Mouse (Mus musculus) heart, embryonic 16.5 days (tissue): ENCODE measurements around the gene Pls1. TPM values are rescaled to one million over a fixed set of nuclear protein-coding genes. Genes with fewer than 3 reads are reported as not detected.
A peak's percentile ranks its signal among the peaks of the same experiment; 100 is the strongest.

Experiments used
- ATAC-seq: fragments of 200-750 bp; cut with Nextera tagmentation; replicated peaks from 2 replicates; pipeline ENCODE4 v1.8.0; 2017; ENCODE audit warnings: moderate number of reproducible peaks; ENCODE audit not compliant: insufficient read depth, low FRiP score; ENCODE audit errors: extremely low read depth
- H3K27ac ChIP-seq: fragments of 300-500 bp; sonication (generic); 2 replicates; pipeline ENCODE4 v1.5.1; 2014; ENCODE audit warnings: mild to moderate bottlenecking, low read length, control low read depth, moderate library complexity
- H3K27me3 ChIP-seq: fragments of 300-500 bp; sonication (generic); 2 replicates; pipeline ENCODE4 v1.6.1; 2014; ENCODE audit warnings: low read length, mixed read lengths; ENCODE audit not compliant: control insufficient read depth, insufficient read depth
- H3K36me3 ChIP-seq: fragments of 300-500 bp; sonication (generic); 2 replicates; pipeline ENCODE4 v1.6.1; 2014; ENCODE audit not compliant: control insufficient read depth, insufficient read depth
- H3K4me1 ChIP-seq: fragments of 300-500 bp; sonication (generic); 2 replicates; pipeline ENCODE4 v1.6.1; 2014; ENCODE audit warnings: low read length, mixed read lengths; ENCODE audit not compliant: control insufficient read depth, insufficient read depth
- H3K4me2 ChIP-seq: fragments of 300-500 bp; sonication (generic); 2 replicates; pipeline ENCODE4 v1.6.1; 2014; ENCODE audit warnings: low read depth, mild to moderate bottlenecking, control low read depth, low read length
- H3K4me3 ChIP-seq: fragments of 300-500 bp; sonication (generic); 2 replicates; pipeline ENCODE4 v1.5.1; 2014; ENCODE audit warnings: mild to moderate bottlenecking, control low read depth, low read length
- H3K9ac ChIP-seq: fragments of 300-500 bp; sonication (generic); 2 replicates; pipeline ENCODE4 v1.6.1; 2014; ENCODE audit warnings: low read length, control low read depth
- H3K9me3 ChIP-seq: fragments of 300-500 bp; sonication (generic); replicated peaks from 2 replicates; pipeline ENCODE4 v1.6.1; 2016; ENCODE audit warnings: low read length; ENCODE audit not compliant: control insufficient read depth
- WGBS: fragments of 180-500 bp; shearing (Covaris S2); extraction: QIAGEN DNeasy Blood & Tissue Kit; methylation state at CpG from one replicate; pipeline ENCODE4 v1.1.7; 2014; 5-methylcytosine and 5-hydroxymethylcytosine counted together
- polyA plus RNA-seq: library from polyadenylated mRNA; unstranded; fragments of >200 nt; fragmentation: Nextera tagmentation; extraction: Ambion mirVana; gene quantifications from 2 replicates; pipeline ENCODE4 v1.2.1, GENCODE M21; 2015

The Pls1 gene
- polyA plus RNA-seq, result 2.8 and 4.0 TPM in 2 replicates

DNA sequence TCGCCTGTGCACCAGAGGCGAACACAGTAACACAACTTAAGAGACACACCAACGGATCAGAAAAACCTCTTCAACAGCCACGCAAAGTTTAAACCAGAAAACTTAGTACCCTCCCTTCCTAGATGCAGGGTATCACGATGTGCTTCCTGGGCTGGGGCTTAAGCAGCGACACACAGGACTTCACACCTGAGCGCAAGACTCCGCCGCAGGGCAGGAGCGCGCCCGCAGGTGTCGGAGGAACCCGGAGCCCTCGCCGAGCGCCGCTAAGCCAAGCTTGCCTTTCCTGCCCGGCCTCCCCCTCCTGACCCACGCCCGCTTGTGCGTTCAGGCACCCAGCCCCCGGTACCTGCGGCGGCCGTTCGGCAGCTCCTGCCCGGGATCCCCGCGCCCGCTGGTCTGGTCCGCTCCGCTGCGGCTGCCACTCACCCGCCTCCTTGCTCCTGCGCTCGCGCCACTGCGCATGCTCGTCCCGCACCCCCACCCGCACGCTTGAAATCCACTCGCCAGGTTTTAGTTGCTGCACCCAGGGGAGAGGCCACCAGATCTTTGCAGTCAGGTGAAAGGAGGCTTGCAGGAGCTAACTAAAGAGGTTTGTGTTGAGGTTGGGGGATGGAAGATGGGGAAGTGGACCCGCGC, at the start of gene Pls1:
Pls1 (minus strand) TSS at position 487 of the 636 bp plus-strand sequence.
- H3K4me2 ChIP-seq, result peak within 1 kb of the TSS; percentile 99
- WGBS, result under 1% methylated on average over 46 of the region's 46 CpGs
- H3K36me3 ChIP-seq, result no peaks in the 10 kb centered on the region
- no peak within 1 kb of the TSS for H3K27ac ChIP-seq
- H3K27me3 ChIP-seq, result peaks cover 21% of the 10 kb centered on the region
- no peaks in the 10 kb centered on the region for H3K9me3 ChIP-seq
- peak within 1 kb of the TSS; percentile 75 for H3K4me3 ChIP-seq
- peak; percentile 69 for ATAC-seq
- peak within 1 kb of the TSS; percentile 72 for H3K9ac ChIP-seq
- peaks cover 7% of the 10 kb centered on the region for H3K4me1 ChIP-seq

DNA sequence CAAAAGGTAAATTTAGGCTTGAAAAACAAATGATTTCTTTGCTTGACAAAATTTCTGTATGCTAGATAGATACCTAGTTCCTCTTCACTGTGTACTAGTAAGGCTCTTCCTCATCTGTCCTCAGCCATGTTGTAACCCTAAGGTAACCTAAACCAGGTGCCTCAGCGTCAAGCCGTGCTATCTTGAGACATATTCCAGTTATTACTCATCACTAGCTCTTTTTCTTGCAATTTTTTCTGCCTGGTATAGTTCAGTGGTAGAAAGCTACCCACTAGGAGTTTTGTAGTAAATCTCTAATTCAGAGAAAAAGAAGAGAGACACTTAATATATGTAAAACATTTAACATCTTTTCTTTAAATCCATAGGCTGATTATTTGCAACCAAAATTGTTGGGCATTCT, 37.6 kb upstream of the Pls1 start:
- H3K4me3 ChIP-seq, result no peak overlapping the region
- no peak for ATAC-seq
- peaks cover 16% of the 10 kb centered on the region for H3K36me3 ChIP-seq
- no peak overlapping the region for H3K4me2 ChIP-seq
- H3K27ac ChIP-seq, result no peak overlapping the region
- H3K27me3 ChIP-seq, result no peaks in the 10 kb centered on the region
- no peak overlapping the region for H3K9ac ChIP-seq
- WGBS, result 83% methylated on average over 2 of the region's 2 CpGs
- no peaks in the 10 kb centered on the region for H3K4me1 ChIP-seq
- no peaks in the 10 kb centered on the region for H3K9me3 ChIP-seq

DNA sequence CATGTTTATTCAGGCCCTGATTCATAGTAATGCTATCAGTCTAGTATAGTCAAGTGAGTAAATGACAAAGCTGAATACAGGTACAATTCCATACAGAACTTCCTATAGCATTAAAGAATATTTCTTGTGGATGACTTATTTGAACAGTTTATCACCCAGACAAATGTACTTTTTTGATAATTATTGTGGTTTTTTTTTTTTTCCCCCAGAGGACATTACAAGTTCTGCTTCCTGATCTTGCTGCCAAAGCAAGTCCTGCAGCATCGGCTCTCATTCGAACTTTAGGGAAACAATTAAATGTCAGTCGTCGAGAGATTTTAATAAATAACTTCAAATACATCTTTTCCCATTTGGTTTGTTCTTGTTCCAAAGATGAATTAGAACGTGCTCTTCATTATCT, 33.1 kb upstream of the Pls1 start:
- WGBS, result 88% methylated on average over 5 of the region's 5 CpGs

DNA sequence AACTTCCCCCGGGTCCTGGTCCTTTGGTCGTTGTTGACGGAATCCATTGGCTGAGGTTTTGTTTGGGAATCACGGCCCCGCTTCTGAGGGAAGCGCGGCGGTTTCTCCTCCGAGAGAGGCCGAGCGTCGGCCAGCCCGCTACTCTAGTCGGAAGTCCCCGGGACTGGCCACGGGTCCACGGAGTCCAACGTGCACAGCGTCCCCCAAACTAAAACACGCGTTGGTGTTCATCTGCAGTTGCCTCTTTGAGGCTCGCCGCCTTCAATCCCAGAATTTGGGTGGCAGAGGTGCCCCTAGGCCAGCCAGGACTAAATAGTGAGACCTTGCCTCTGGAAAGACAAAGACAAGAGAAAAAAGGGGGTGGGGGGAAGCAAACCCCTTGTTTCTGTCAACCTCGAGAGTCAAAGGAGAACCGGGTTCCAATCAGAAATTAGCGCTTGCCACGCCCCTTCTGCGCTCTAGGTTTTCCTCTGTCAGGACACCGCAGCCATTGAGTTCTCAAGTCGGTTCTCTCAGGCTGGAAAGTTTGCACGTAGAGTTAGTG, 13.0 kb upstream of the Pls1 start:
- peak overlapping the region; percentile 98 for H3K4me2 ChIP-seq
- WGBS, result under 1% methylated on average over 31 of the region's 31 CpGs
- peak overlapping the region; percentile 76 for H3K27ac ChIP-seq
- H3K4me1 ChIP-seq, result 0 out of 2 replicates have a peak, but pooled peaks cover 2% of the 10 kb centered on the region
- ATAC-seq, result no peak; the same call in 1 of the 2 replicates
- no peaks in the 10 kb centered on the region for H3K27me3 ChIP-seq
- 0 out of 2 replicates have a peak, but pooled peaks cover 2% of the 10 kb centered on the region for H3K36me3 ChIP-seq
- no peaks in the 10 kb centered on the region for H3K9me3 ChIP-seq
- peak overlapping the region; percentile 94 for H3K4me3 ChIP-seq
- peak overlapping the region; percentile 84 for H3K9ac ChIP-seq

More for the DNA sequence above, 33.1 kb upstream of the Pls1 start:
- Histone ChIP-seq H3K36me3 (peaks cover 14% of the 10 kb centered on the region; the same call in 1 of the 2 replicates), H3K4me2 (no peak overlapping the region), H3K4me1 (no peaks in the 10 kb centered on the region), H3K4me3 (no peak overlapping the region), H3K27ac (no peak overlapping the region), H3K9ac (no peak overlapping the region), H3K27me3 (no peaks in the 10 kb centered on the region), H3K9me3 (no peaks in the 10 kb centered on the region)
- no peak for ATAC-seq

DNA sequence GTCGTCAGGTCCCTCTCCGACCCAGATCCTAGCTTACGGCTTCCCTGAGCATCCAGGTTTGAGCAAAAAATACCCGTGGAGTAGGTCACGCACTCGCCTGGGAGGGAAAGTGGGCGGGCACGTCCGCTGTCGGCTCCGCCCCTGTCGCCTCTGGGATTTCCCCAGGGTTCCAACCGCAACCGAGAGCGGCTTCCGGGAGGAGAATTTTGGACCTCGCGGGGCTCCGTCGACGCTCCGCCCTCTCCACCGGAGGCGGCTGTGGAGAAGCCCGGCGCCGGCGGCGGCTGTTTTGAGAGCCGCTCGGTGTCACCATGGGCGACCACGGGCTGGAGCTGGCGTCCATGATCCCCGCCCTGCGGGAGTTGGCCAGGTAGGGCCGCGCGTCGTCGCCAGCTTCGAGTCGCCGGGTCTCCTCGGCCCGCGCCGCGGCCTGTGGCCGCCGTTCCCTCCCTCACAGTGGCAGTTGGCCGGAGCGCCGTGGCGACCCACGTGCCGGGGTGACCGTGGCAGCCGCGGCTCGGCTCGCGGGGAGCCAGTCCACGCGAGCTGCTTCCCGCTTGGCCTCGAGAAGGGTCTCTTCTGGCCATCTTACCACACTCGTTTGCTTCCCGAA, 12.4 kb upstream of the Pls1 start, which contains the start of gene Atr:
Atr (plus strand) TSS at position 184 of the 613 bp plus-strand sequence.
- WGBS, result under 1% methylated on average over 69 of the region's 69 CpGs
- H3K36me3 ChIP-seq, result no peaks in the 10 kb centered on the region
- peak within 1 kb of the TSS; percentile 76 for H3K27ac ChIP-seq
- no peaks in the 10 kb centered on the region for H3K9me3 ChIP-seq
- 0 out of 2 replicates have a peak, but pooled peaks cover 2% of the 10 kb centered on the region for H3K4me1 ChIP-seq
- peak within 1 kb of the TSS; percentile 98 for H3K4me2 ChIP-seq
- ATAC-seq, result peak; percentile 93
- H3K9ac ChIP-seq, result peak within 1 kb of the TSS; percentile 84
- no peaks in the 10 kb centered on the region for H3K27me3 ChIP-seq
- peak within 1 kb of the TSS; percentile 94 for H3K4me3 ChIP-seq

DNA sequence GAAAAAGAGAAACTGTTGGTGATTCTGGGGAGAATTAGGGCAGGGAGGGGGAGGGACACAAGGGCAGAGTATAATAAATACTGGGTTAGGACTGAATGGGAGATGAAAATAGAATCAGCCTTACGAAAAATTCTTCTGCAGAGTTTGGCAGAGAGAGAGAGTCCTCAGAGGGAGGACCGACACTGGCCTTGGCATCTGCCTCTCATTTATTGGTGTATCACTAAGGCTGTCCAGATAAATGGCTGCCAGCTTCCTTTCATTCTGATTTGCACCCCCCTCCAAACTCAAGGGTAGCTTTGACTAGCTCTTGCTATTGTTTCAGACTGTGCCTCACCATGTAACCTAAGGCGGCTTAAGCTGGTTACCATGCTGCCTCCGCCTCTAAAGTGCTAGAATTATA, 10.9 kb upstream of the Pls1 start:
- WGBS, result 66% methylated on average over 4 of the region's 4 CpGs
- Histone ChIP-seq H3K36me3 (no peaks in the 10 kb centered on the region), H3K4me1 (0 out of 2 replicates have a peak, but pooled peaks cover 2% of the 10 kb centered on the region), H3K4me3 (no peak overlapping the region), H3K27me3 (no peaks in the 10 kb centered on the region), H3K27ac (no peak overlapping the region), H3K4me2 (no peak overlapping the region), H3K9ac (no peak overlapping the region), H3K9me3 (no peaks in the 10 kb centered on the region)
- no peak for ATAC-seq

DNA sequence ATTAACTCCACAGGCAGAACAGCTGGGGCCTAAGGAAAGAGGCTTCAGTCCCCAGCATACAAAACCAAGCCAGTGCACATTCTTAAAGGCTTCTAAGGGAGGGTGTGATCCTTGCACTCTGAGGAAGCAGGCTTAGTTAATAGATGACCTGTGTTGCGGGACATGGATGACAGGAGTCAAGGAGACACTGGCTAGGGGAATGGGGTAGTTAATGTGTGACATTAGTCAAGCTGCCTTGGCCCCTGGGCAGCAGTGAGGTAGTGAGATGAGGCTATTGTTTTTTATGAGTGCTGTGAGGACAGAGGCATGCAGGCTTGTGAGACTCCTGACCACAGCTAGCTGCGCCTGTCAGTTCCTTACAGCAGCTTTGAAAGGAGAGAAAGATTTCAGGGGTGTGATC, 9.8 kb upstream of the Pls1 start:
- no peaks in the 10 kb centered on the region for H3K9me3 ChIP-seq
- 0 out of 2 replicates have a peak, but pooled peaks cover 2% of the 10 kb centered on the region for H3K4me1 ChIP-seq
- no peak overlapping the region for H3K27ac ChIP-seq
- H3K4me3 ChIP-seq, result no peak overlapping the region
- no peak for ATAC-seq
- H3K9ac ChIP-seq, result no peak overlapping the region
- no peak overlapping the region for H3K4me2 ChIP-seq
- no peaks in the 10 kb centered on the region for H3K27me3 ChIP-seq
- WGBS, result 76% methylated on average over 2 of the region's 2 CpGs
- no peaks in the 10 kb centered on the region for H3K36me3 ChIP-seq

DNA sequence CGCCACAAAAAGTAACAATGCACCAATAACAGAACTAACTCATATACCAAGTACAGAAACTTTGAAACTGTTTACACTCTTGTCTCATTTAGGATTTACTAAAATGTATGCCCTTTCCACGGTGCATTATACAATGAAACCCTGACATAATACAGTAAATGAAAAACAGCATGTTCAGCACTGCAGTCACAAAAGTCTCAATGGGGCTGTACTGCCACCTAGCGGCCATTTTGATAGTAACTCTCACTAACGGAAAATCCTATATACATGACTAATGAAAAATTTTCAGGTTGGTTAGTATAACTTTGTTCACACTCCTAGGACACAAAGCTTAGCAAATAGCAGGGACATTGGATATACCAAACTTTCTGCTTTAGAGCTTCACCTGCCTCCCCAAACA, 7.8 kb upstream of the Pls1 start:
- H3K4me2 ChIP-seq, result no peak overlapping the region
- H3K4me1 ChIP-seq, result no peaks in the 10 kb centered on the region
- H3K36me3 ChIP-seq, result no peaks in the 10 kb centered on the region
- H3K27me3 ChIP-seq, result no peaks in the 10 kb centered on the region
- WGBS, result 25% methylated on average over 4 of the region's 4 CpGs
- no peak for ATAC-seq
- no peaks in the 10 kb centered on the region for H3K9me3 ChIP-seq
- H3K27ac ChIP-seq, result no peak overlapping the region
- H3K9ac ChIP-seq, result no peak overlapping the region
- H3K4me3 ChIP-seq, result no peak overlapping the region

DNA sequence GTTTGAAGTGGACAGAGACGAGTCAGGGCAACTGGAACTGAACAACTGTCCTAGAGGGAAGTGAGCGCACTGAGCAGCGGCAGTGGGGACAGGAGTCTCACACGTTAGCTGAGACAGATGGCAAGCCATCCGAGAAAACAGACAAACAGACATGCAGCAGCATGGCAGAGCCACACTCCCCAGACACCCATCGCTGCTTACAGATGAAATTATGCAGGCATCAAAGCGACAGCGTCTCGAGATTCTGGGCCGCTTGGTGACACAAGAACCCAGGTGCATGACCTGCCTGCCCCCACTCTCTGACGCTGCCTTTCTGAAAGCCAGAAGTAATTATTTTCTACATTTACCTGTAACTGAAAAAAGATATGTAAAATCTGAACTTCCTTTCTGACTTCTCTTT, 6.6 kb upstream of the Pls1 start:
- Histone ChIP-seq H3K36me3 (no peaks in the 10 kb centered on the region), H3K27me3 (no peaks in the 10 kb centered on the region), H3K4me1 (no peaks in the 10 kb centered on the region), H3K9ac (no peak overlapping the region), H3K4me2 (no peak overlapping the region), H3K9me3 (no peaks in the 10 kb centered on the region), H3K4me3 (no peak overlapping the region), H3K27ac (no peak overlapping the region)
- 64% methylated on average over 11 of the region's 11 CpGs for WGBS
- ATAC-seq, result no peak
